Mouse (Mus musculus): ENCODE results near the gene Scamp5.

GRCm38 (mm10) chr9:57497236-57497635 lies 29.4 kb upstream of the Scamp5 start:
- TF ChIP-seq CTCF (IDR thresholded peaks at IDR 0.05; ENCODE audit: low read depth, low read length): no peak
- TF ChIP-seq POLR2A (IDR thresholded peaks at IDR 0.05; ENCODE audit: borderline replicate concordance, low read depth, low read length): no peak

Measured in bone marrow macrophage, adult 2 months (primary cell).